Mouse (Mus musculus): ENCODE measurements around the gene Zfhx3. TPM values are rescaled to one million over a fixed set of nuclear protein-coding genes. Genes with fewer than 3 reads are reported as not detected.

Gene Zfhx3
- total and polyA plus RNA-seq, 2 experiments, result 1.3 to 1.5 TPM

- Histone ChIP-seq H3K9ac (ENCODE audit: low read depth, low read length) (no peak overlapping the region), H3K4me3 (ENCODE audit: insufficient read depth, low read depth, low read length) (no peak overlapping the region), H3K79me2 (ENCODE audit: control insufficient read depth, insufficient read depth, low read length) (no peaks in the 10 kb centered on the region), H3K36me3 (ENCODE audit: control insufficient read depth, insufficient read depth, low read length) (no peaks in the 10 kb centered on the region), H3K4me1 (ENCODE audit: control insufficient read depth, insufficient read depth, low read length) (no peaks in the 10 kb centered on the region), H3K27me3 (ENCODE audit: control insufficient read depth, insufficient read depth, low read length) (no peaks in the 10 kb centered on the region), H3K27ac (replicated peaks; ENCODE audit: insufficient read depth, low read depth, low read length) (no peak overlapping the region)
- no peak for DNase-seq (ENCODE audit: extremely low read depth, low read depth, low spot score)
- 93% methylated on average over 12 of the region's 12 CpGs for WGBS
- no peak for TF ChIP-seq POLR2A (IDR thresholded peaks at IDR 0.05; ENCODE audit: extremely low read depth, insufficient read depth, low read length)
- TF ChIP-seq CTCF (IDR thresholded peaks at IDR 0.05; ENCODE audit: low read depth, low read length), result no peak
These were observed 119.5 kb downstream of the Zfhx3 start for GRCm38 (mm10) chr8:108061972-108062371.

GRCm38 (mm10) chr8:108067111-108067510 lies 124.7 kb downstream of the Zfhx3 start:
- no peak for DNase-seq (ENCODE audit: extremely low read depth, low read depth, low spot score)
- no peaks in the 10 kb centered on the region for H3K4me1 ChIP-seq (ENCODE audit: control insufficient read depth, insufficient read depth, low read length)

GRCm38 (mm10) chr8:108068195-108068594 lies 125.8 kb downstream of the Zfhx3 start:
- TF ChIP-seq CTCF (IDR thresholded peaks at IDR 0.05; ENCODE audit: low read depth, low read length), result no peak
- TF ChIP-seq POLR2A (IDR thresholded peaks at IDR 0.05; ENCODE audit: extremely low read depth, insufficient read depth, low read length), result no peak
- 63% methylated on average over 8 of the region's 8 CpGs for WGBS
- Histone ChIP-seq H3K36me3 (ENCODE audit: control insufficient read depth, insufficient read depth, low read length) (no peaks in the 10 kb centered on the region), H3K4me3 (ENCODE audit: insufficient read depth, low read depth, low read length) (no peak overlapping the region), H3K9ac (ENCODE audit: low read depth, low read length) (no peak overlapping the region), H3K79me2 (ENCODE audit: control insufficient read depth, insufficient read depth, low read length) (no peaks in the 10 kb centered on the region), H3K4me1 (ENCODE audit: control insufficient read depth, insufficient read depth, low read length) (no peaks in the 10 kb centered on the region), H3K27me3 (ENCODE audit: control insufficient read depth, insufficient read depth, low read length) (no peaks in the 10 kb centered on the region), H3K27ac (replicated peaks; ENCODE audit: insufficient read depth, low read depth, low read length) (no peak overlapping the region)
- DNase-seq (ENCODE audit: extremely low read depth, low read depth, low spot score), result no peak

More at GRCm38 (mm10) chr8:108067111-108067510, 124.7 kb downstream of the Zfhx3 start:
- no peak overlapping the region for H3K27ac ChIP-seq (replicated peaks; ENCODE audit: insufficient read depth, low read depth, low read length)
- no peak overlapping the region for H3K9ac ChIP-seq (ENCODE audit: low read depth, low read length)
- H3K4me3 ChIP-seq (ENCODE audit: insufficient read depth, low read depth, low read length), result no peak overlapping the region
- no peaks in the 10 kb centered on the region for H3K79me2 ChIP-seq (ENCODE audit: control insufficient read depth, insufficient read depth, low read length)
- H3K27me3 ChIP-seq (ENCODE audit: control insufficient read depth, insufficient read depth, low read length), result no peaks in the 10 kb centered on the region
- TF ChIP-seq POLR2A (IDR thresholded peaks at IDR 0.05; ENCODE audit: extremely low read depth, insufficient read depth, low read length) (no peak), CTCF (IDR thresholded peaks at IDR 0.05; ENCODE audit: low read depth, low read length) (no peak)
- 84% methylated on average over 6 of the region's 6 CpGs for WGBS
- H3K36me3 ChIP-seq (ENCODE audit: control insufficient read depth, insufficient read depth, low read length), result no peaks in the 10 kb centered on the region

- Histone ChIP-seq H3K36me3 (ENCODE audit: control insufficient read depth, insufficient read depth, low read length) (no peaks in the 10 kb centered on the region), H3K4me1 (ENCODE audit: control insufficient read depth, insufficient read depth, low read length) (no peaks in the 10 kb centered on the region), H3K4me3 (ENCODE audit: insufficient read depth, low read depth, low read length) (no peak overlapping the region), H3K27me3 (ENCODE audit: control insufficient read depth, insufficient read depth, low read length) (no peaks in the 10 kb centered on the region), H3K9ac (ENCODE audit: low read depth, low read length) (no peak overlapping the region), H3K27ac (replicated peaks; ENCODE audit: insufficient read depth, low read depth, low read length) (no peak overlapping the region), H3K79me2 (ENCODE audit: control insufficient read depth, insufficient read depth, low read length) (no peaks in the 10 kb centered on the region)
- no peak for DNase-seq (ENCODE audit: extremely low read depth, low read depth, low spot score)
- TF ChIP-seq CTCF (IDR thresholded peaks at IDR 0.05; ENCODE audit: low read depth, low read length) (no peak), POLR2A (IDR thresholded peaks at IDR 0.05; ENCODE audit: extremely low read depth, insufficient read depth, low read length) (no peak)
- WGBS, result 65% methylated on average over 4 of the region's 4 CpGs
These were observed 128.0 kb downstream of the Zfhx3 start for GRCm38 (mm10) chr8:108070438-108070837.

GRCm38 (mm10) chr8:108072126-108072746 lies 129.8 kb downstream of the Zfhx3 start:
- no peak for DNase-seq (ENCODE audit: extremely low read depth, low read depth, low spot score)
- Histone ChIP-seq H3K4me1 (ENCODE audit: control insufficient read depth, insufficient read depth, low read length) (no peaks in the 10 kb centered on the region), H3K27me3 (ENCODE audit: control insufficient read depth, insufficient read depth, low read length) (no peaks in the 10 kb centered on the region), H3K36me3 (ENCODE audit: control insufficient read depth, insufficient read depth, low read length) (no peaks in the 10 kb centered on the region), H3K79me2 (ENCODE audit: control insufficient read depth, insufficient read depth, low read length) (no peaks in the 10 kb centered on the region), H3K4me3 (ENCODE audit: insufficient read depth, low read depth, low read length) (no peak overlapping the region), H3K9ac (ENCODE audit: low read depth, low read length) (no peak overlapping the region), H3K27ac (replicated peaks; ENCODE audit: insufficient read depth, low read depth, low read length) (no peak overlapping the region)
- 67% methylated on average over 2 of the region's 2 CpGs for WGBS
- no peak for TF ChIP-seq POLR2A (IDR thresholded peaks at IDR 0.05; ENCODE audit: extremely low read depth, insufficient read depth, low read length)
- TF ChIP-seq CTCF (IDR thresholded peaks at IDR 0.05; ENCODE audit: low read depth, low read length), result no peak

GRCm38 (mm10) chr8:108072853-108073252 lies 130.4 kb downstream of the Zfhx3 start:
- no peak overlapping the region for H3K27ac ChIP-seq (replicated peaks; ENCODE audit: insufficient read depth, low read depth, low read length)
- DNase-seq (ENCODE audit: extremely low read depth, low read depth, low spot score), result no peak
- H3K36me3 ChIP-seq (ENCODE audit: control insufficient read depth, insufficient read depth, low read length), result no peaks in the 10 kb centered on the region
- H3K27me3 ChIP-seq (ENCODE audit: control insufficient read depth, insufficient read depth, low read length), result no peaks in the 10 kb centered on the region
- no peak overlapping the region for H3K9ac ChIP-seq (ENCODE audit: low read depth, low read length)
- H3K4me3 ChIP-seq (ENCODE audit: insufficient read depth, low read depth, low read length), result no peak overlapping the region
- H3K4me1 ChIP-seq (ENCODE audit: control insufficient read depth, insufficient read depth, low read length), result no peaks in the 10 kb centered on the region
- TF ChIP-seq CTCF (IDR thresholded peaks at IDR 0.05; ENCODE audit: low read depth, low read length) (no peak), POLR2A (IDR thresholded peaks at IDR 0.05; ENCODE audit: extremely low read depth, insufficient read depth, low read length) (no peak)
- no peaks in the 10 kb centered on the region for H3K79me2 ChIP-seq (ENCODE audit: control insufficient read depth, insufficient read depth, low read length)
- WGBS, result 82% methylated on average over 5 of the region's 5 CpGs
